In genomic region chr4:41387755-41388469, GRCm38 (mm10) we compare ENCODE assay signal across 11 mouse cellular contexts. TPM values are rescaled to one million over a fixed set of nuclear protein-coding genes. Genes with fewer than 3 reads are reported as not detected.
A peak's percentile ranks its signal among the peaks of the same experiment; 100 is the strongest.
DNase-seq lines count a peak whose midpoint lies in the region; ATAC-seq and TF ChIP-seq lines count a peak whose summit lies in the region.
"Had no signal": no experiment of that assay in that cellular context is flagged by ENCODE, and none has a peak within 500 bp of the region (broad histone marks: within the 10 kb centered on the region; RNA-seq: fewer than 3 reads in every experiment).

No protein-coding gene starts in this region.

- peaks cover 0 to 7% of the 10 kb centered on the region in 2 experiments; a peak in 3 of 4 replicates for H3K36me3 ChIP-seq in MEL (ENCODE audit: control insufficient read depth in 1 of 2, insufficient read depth in 2 of 2, low read length in 2 of 2)

- peak; percentile 58 for DNase-seq in MEL (ENCODE audit: low read depth, low spot score)
- peak; percentile 22 for DNase-seq in brain, adult 2 months (ENCODE audit: low read depth, low spot score)
- peak; percentile 28 to 35 for DNase-seq in heart, postnatal 10 days
- no peak for DNase-seq in layer of hippocampus, adult 2 months (ENCODE audit: low spot score in 2 of 2)
- no peak for DNase-seq in layer of hippocampus, adult 8-10 months (ENCODE audit: low spot score in 2 of 2)
- DNase-seq: adrenal gland, adult 8-10 months; lung, postnatal 14 days had no signal

- intact Hi-C loops in heart, postnatal 10 days (cut with DNase I), result loop anchor here (5.0 kb wide), 1 partner anchor 161 kb away; no protein-coding TSS in a partner anchor

- TF ChIP-seq EP300 in MEL (IDR thresholded peaks at IDR 0.05; ENCODE audit: low read depth in 1 of 2, low read length in 2 of 2), result no peak

- TF ChIP-seq RAD21 in MEL (IDR thresholded peaks at IDR 0.05; ENCODE audit: low read depth, low read length), result no peak

- H3K9me3 ChIP-seq in MEL (replicated peaks; ENCODE audit: insufficient read depth, low read length), result no peaks in the 10 kb centered on the region
- H3K9me3 ChIP-seq: neural tube, embryonic 12.5 days had no signal

- no peak overlapping the region for H3K27ac ChIP-seq in MEL (ENCODE audit: control insufficient read depth, low read depth, low read length)
- no peak overlapping the region for H3K27ac ChIP-seq in layer of hippocampus, adult 2 months
- H3K27ac ChIP-seq: neural tube, embryonic 12.5 days had no signal

- no peak overlapping the region for H3K9ac ChIP-seq in MEL (ENCODE audit: control insufficient read depth, low read depth, low read length, poor library complexity, severe bottlenecking)
- H3K9ac ChIP-seq: neural tube, embryonic 12.5 days had no signal

- peak; percentile 93 for ATAC-seq in megakaryocyte-erythroid progenitor cell, adult 5-6 weeks (replicated peaks; ENCODE audit: low FRiP score, low TSS enrichment, poor library complexity, severe bottlenecking)
- no peak for ATAC-seq in cerebellum, adult (ENCODE audit: insufficient number of reproducible peaks, low FRiP score, low TSS enrichment)
- ATAC-seq: inflammation-experienced regulatory T-cells, adult 6 months had no signal

- TF ChIP-seq POLR2A in MEL (IDR thresholded peaks at IDR 0.05; ENCODE audit: control insufficient read depth in 1 of 2, insufficient read depth in 1 of 2, low read depth in 1 of 2, low read length in 2 of 2, poor library complexity in 1 of 2), result no peak

- H3K4me1 ChIP-seq in MEL (ENCODE audit: control insufficient read depth in 1 of 2, insufficient read depth in 2 of 2, low read length in 2 of 2), result no peaks in the 10 kb centered on the region; a peak in 1 of 4 replicates
- H3K4me1 ChIP-seq: neural tube, embryonic 12.5 days had no signal

- no peak overlapping the region for H3K4me3 ChIP-seq in MEL (ENCODE audit: control insufficient read depth in 1 of 2, insufficient read depth in 1 of 2, low read depth in 2 of 2, low read length in 2 of 2)
- no peak overlapping the region for H3K4me3 ChIP-seq in layer of hippocampus, adult 2 months
- H3K4me3 ChIP-seq: neural tube, embryonic 12.5 days had no signal

- H3K79me2 ChIP-seq in MEL (ENCODE audit: control insufficient read depth, insufficient read depth, low read length, poor library complexity), result no peaks in the 10 kb centered on the region

- TF ChIP-seq CTCF in MEL (IDR thresholded peaks at IDR 0.05 in 2 of 3, conservative IDR thresholded peaks at IDR 0.05 in 1 of 3; ENCODE audit: control insufficient read depth in 1 of 3, insufficient read depth in 1 of 3, low read depth in 2 of 3, low read length in 3 of 3, poor library complexity in 1 of 3, severe bottlenecking in 1 of 3), result no peak
- no peak for TF ChIP-seq CTCF in layer of hippocampus, adult 2 months (conservative IDR thresholded peaks at IDR 0.05)

- H3K27me3 ChIP-seq in MEL (ENCODE audit: control insufficient read depth in 1 of 2, insufficient read depth in 2 of 2, low read length in 2 of 2), result no peaks in the 10 kb centered on the region
- H3K27me3 ChIP-seq: neural tube, embryonic 12.5 days had no signal

TF ChIP-seq in MEL, 35 proteins besides CTCF, POLR2A, EP300 and RAD21:
- TF ChIP-seq GABPA (IDR thresholded peaks at IDR 0.05; ENCODE audit: low read depth, low read length), result no peak
- no peak for TF ChIP-seq UBTF (IDR thresholded peaks at IDR 0.05; ENCODE audit: borderline replicate concordance, insufficient read depth, low read depth, low read length)
- peak; percentile 52; the same call in 1 of the 2 replicates for TF ChIP-seq ETS1 (IDR thresholded peaks at IDR 0.05; ENCODE audit: low read depth, low read length)
- no peak for TF ChIP-seq MXI1 (IDR thresholded peaks at IDR 0.05; ENCODE audit: low read depth, low read length)
- TF ChIP-seq USF2 (IDR thresholded peaks at IDR 0.05; ENCODE audit: borderline replicate concordance in 1 of 2, insufficient read depth in 1 of 2, low read depth in 1 of 2, low read length in 2 of 2), result no peak
- peak; percentile 53; the same call in 1 of the 2 replicates for TF ChIP-seq SIN3A (IDR thresholded peaks at IDR 0.05; ENCODE audit: low read length)

RNA-seq across cellular contexts. Expression of gene Ubap1, which starts 39.1 kb away (rescaled TPM):
- 9.1 and 12.8 TPM in 2 replicates for total RNA-seq in MEL (2012; rRNA removed)
- polyA plus RNA-seq in MEL (2012; ENCODE audit: insufficient read depth in 1 of 2, insufficient read length in 2 of 2, low read depth in 1 of 2, low replicate concordance in 2 of 2, missing spikeins in 1 of 2), result 10 to 100 TPM in 1 of 2 experiments, not detected in 1; 15.7 TPM
- total RNA-seq in heart, postnatal 10 days (2021), result 10 to 100 TPM; 38.9 to 43.5 TPM
- total RNA-seq in megakaryocyte-erythroid progenitor cell, adult 5-6 weeks (2014; fragmentation: Nextera tagmentation), result 15.4 and 16.9 TPM in 2 replicates
- total RNA-seq in megakaryocyte-erythroid progenitor cell, adult 5-6 weeks (2017), result 21.4 and 54.4 TPM in 2 replicates
- total RNA-seq in layer of hippocampus, adult 2 months (2021), result 10 to 100 TPM; 39.3 to 40.4 TPM
- 10 to 100 TPM; 42.1 to 48.0 (median 44.9) TPM for total RNA-seq in layer of hippocampus, adult 8-10 months (2022)

Comparison
In these comparisons a context has a peak if more than half of its experiments do, and no peak if none do; other contexts are left out.
1. DNase-seq: peak in MEL (single experiment), brain, adult 2 months (single experiment) and heart, postnatal 10 days (2 of 2); none in layer of hippocampus, adult 2 months (0 of 2) and layer of hippocampus, adult 8-10 months (0 of 2).